Mouse (Mus musculus) neutrophil, adult 59 days (primary cell): ENCODE measurements around the gene Dock8. TPM values are rescaled to one million over a fixed set of nuclear protein-coding genes. Genes with fewer than 3 reads are reported as not detected.

ENCODE experiments used
- total RNA-seq, 2 experiments: library from RNA; stranded (reverse); gene quantifications; 1 replicate in 1 of 2; 2 replicates in 1 of 2; pipeline ENCODE4 v1.2.4; 2023

The Dock8 gene
- 100 to 1,000 TPM; 363 to 379 TPM for total RNA-seq

GRCm38 (mm10) chr19:24999201-24999886 is at the start of gene Dock8:
TSS of gene Dock8 (plus strand) at chr19:24999534.

GRCm38 (mm10) chr19:24961172-24961962 is 38.0 kb upstream of the Dock8 start, which contains the start of gene Cbwd1:
TSS of gene Cbwd1 (minus strand) at chr19:24961610.

GRCm38 (mm10) chr19:25236596-25237491 is 237.5 kb downstream of the Dock8 start, which contains the start of gene Kank1:
TSS of gene Kank1 (plus strand) at chr19:25236975.

Other genes with a start within 250 kb of the Dock8 start
- not detected for gene Pgm5, start 137.7 kb upstream of the Dock8 start, total RNA-seq
- 10 to 100 TPM; 42.1 to 59.3 TPM for gene Gm10053, start 123.8 kb upstream of the Dock8 start, total RNA-seq
- 1 to 10 TPM; 3.6 to 3.8 TPM for gene Foxd4, start 98.3 kb upstream of the Dock8 start, total RNA-seq
- gene Cbwd1, start 37.9 kb upstream of the Dock8 start, total RNA-seq = 1 to 10 TPM; 2.0 to 4.8 TPM
- gene Kank1, start 237.4 kb downstream of the Dock8 start, total RNA-seq = under 1 TPM in 1 of 2 experiments, not detected in 1; 0.18 TPM